Mouse (Mus musculus) adrenal gland, adult 8-10 months (tissue): ENCODE measurements at regions not wholly inside any gene's neighbourhood (a gene's known extent, or its start where the extent isn't known, plus 50 kb on each side); places are given as distances from the start of the nearest gene placed in this dataset.

Experiments used
- DNase-seq: peaks from one replicate; pipeline ENCODE4 v3.0.0; 2022

DNA sequence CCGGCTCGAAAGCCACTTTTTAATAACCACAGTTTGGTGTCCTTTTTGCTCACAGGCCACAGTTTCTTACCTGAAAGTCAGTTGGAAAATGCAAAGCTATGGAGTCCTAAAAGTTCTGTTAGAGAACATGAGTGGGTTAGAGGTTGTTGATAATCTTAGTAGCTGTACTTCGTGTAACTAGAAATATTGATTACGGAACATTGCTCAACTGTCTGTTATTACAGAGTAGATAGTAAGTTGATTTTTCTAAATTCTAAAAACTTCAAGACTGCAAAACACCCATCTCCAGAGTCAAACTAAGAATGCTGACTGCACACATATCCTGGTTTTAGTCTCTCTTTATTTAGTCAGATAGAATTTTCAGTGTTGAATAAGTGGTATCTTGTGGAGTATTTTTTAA lies 111.0 kb downstream of the Slc38a4 start:
- no peak for DNase-seq

- DNase-seq: no peak
Measured at GRCm38 (mm10) chr15:96942651-96943050, 113.1 kb downstream of the Slc38a4 start.

- no peak for DNase-seq
Measured at GRCm38 (mm10) chr15:96938406-96938805, 117.3 kb downstream of the Slc38a4 start.

GRCm38 (mm10) chr15:96937623-96938022 lies 118.1 kb downstream of the Slc38a4 start:
- no peak for DNase-seq

DNA sequence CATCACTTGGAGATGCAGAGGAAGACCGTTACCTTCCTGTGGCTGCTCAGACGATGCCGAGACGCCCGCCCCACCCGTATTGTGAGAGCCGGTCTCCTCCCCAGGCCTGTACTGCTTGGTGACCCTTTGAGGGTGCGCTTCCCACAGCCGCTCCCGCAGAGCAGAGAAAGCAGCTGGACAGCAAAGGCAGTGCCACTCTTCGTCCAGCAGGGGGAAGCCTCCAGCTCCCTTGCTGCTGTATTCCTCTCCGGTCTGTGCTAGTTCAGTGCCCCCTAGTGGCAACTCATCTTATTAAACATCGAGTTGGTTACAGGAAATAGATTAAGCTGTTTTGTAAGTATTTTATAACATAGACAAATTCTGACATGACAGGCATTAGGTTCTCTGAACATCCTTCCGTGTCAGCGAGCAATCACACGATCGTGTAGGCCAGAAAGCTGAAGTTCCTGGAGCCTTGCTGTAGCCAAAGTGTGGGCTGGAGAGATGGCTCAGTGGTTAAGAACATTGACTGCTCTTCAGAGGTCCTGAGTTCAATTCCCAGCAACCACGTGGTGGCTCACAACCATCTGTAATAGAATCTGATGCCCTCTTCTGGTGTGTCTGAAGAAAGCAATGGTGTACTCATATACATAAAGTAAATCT lies 118.9 kb downstream of the Slc38a4 start:
- peak; percentile 76 for DNase-seq

DNA sequence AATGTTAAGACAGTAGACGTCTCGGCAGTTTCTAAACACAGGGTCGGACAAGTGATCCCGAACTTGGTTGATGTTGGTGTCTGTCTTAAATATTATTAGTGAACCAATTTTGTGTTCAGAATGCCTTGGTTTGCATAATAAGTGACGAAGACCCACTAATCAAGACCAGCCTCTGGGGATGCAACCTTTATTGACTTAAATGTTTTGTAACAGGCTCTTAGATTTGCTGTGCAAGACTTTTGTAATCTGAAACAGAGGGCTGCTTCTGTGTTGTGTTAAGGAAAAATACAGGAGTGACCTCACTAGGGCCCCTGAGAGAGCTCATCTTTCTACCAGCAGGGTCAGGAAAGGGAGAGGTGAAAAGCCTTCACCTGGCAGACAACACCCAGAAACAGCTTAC lies 119.5 kb downstream of the Slc38a4 start:
- DNase-seq: no peak

DNA sequence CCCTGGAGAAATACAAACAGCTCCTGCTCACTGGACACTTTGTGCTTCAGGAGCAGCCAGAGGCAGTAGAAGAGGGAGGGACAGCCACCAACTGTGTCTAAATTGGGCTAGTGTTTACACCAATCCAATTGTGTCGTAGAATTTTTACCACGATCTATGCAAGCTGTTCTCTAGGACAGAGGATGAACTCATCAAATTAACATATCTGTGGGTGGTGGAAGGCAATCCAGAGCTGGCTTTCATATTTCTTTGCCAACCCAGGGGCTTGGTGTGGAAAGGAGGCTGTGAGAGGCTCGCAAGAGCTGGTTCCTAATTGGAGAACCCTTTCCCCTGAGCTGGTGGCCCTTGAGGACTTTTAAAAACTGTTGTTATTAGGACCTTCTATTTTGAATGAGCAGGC lies 122.3 kb downstream of the Slc38a4 start:
- DNase-seq: no peak

DNA sequence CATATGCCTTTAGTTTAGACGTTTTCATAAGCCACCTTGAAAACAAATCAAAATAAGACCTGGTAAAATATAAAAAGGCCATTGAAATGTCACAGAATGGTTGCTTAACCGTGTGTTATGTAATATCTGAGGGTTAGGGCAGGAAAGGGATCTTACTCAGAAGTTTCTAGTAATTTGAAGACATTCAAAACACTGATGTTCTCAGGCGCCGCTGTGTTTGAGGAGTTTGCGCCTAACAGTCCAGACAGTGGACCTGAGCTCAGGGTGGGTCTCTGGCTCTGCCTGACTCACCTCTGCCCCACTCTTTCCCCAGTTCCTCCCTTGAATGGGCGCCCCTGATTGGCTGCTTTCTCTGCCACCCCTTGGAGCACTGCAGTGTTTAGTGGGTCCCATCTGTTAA lies 125.2 kb downstream of the Slc38a4 start:
- no peak for DNase-seq

DNA sequence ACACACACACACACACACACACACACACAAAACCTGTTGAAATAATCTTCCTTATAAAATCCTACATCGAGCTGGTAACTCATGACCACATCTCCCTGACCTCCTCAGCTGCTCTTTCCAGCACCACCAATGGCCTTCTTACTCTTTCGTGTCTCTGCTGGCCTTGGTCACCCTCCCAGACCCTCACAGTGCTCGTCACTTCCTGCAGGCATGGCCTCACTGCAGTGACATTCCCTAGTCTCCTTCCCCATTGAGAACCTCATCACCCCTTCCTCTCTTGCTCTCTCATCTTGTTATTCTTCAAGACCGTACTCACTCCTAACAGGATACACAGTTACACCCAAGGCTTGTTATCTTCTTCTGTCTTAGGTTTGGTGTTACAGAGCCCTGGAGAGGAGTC lies 126.0 kb downstream of the Slc38a4 start:
- no peak for DNase-seq

GRCm38 (mm10) chr15:96928692-96929091 lies 127.1 kb downstream of the Slc38a4 start:
- DNase-seq: no peak

- DNase-seq: no peak
Measured at GRCm38 (mm10) chr15:96927674-96928073, 128.1 kb downstream of the Slc38a4 start.

DNA sequence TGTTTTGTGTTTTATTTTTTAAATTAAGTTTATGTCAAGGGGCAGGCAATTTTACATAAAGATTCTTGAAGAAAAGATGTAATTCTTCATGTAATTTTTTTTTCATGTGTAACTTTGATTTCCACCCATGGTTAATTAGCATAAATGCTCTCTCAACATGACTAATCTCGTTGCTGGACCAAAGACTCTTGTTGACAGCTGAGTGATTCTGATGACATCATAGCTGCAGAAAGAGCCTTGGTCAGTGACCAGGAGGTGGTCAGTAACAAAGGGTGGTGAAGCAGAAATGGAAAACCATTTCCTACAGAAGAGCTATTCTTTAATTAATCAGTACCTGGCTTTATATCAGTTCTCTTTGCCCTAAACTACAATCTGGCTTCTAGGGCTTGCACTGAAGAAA lies 129.1 kb downstream of the Slc38a4 start:
- DNase-seq: no peak

- no peak for DNase-seq
Measured at GRCm38 (mm10) chr15:96916586-96916985, 139.2 kb downstream of the Slc38a4 start.

GRCm38 (mm10) chr15:96915544-96915943 lies 140.2 kb downstream of the Slc38a4 start:
- DNase-seq: no peak

DNA sequence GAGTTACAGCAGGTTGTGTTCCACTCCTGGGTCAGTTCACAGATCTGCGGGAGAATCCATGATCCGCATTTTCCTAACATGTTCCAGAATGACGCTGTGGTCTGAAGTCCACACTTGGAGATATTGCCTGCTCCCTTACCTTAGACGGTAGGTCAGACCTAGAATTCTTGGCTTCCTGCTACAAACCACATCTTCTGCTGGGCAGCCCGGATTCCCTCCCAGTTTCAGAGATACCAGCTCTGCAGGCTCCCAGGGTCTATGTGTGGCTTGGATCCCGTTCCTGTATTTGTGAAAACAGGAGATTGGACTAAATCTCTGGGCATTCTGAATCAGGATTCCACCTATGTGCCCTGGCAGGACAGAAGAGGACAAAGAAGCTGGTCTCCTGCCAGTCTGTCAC lies 140.8 kb downstream of the Slc38a4 start:
- no peak for DNase-seq

DNA sequence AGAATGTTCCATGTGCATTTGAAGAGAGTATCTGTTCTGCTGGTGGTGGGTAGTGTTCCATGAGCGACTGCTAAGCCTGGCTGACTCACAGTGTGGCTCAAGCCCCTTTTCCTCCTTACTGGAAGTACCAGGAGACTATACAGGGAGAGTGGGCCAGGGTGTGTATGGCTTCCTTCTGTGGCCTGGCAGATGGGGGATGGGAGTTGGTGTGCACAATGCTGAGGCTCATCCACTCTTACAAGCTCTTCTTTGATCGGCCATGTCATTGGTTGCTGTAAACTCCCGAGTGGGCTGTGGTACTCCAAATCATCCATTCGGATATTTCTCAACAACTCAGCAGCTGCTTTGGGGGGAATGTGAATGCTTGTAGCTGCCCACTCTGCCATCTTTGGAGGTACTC lies 150.2 kb downstream of the Slc38a4 start:
- no peak for DNase-seq

- DNase-seq: no peak
Measured at GRCm38 (mm10) chr15:96903461-96903860, 152.3 kb downstream of the Slc38a4 start.

GRCm38 (mm10) chr15:96902781-96903180 lies 153.0 kb downstream of the Slc38a4 start:
- no peak for DNase-seq

DNA sequence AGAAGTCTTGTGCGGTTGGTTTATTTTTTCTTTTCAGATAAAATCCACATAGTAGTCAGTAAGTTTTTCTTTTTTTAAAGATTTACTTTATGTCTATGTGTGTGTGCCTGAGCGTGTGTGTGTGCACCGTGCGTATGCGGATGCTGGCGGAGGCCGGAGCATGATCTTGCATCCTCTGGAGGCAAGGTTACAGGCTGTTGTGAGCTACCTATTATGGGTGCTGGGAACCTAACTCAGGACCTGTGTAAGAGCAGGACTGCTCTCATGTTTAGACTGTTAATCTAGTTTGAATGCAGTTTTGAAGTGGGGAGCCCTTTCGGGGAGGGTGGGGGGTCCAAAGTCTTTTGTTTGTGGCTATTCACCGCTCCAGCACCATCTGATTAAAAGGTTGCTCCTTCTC lies 154.1 kb downstream of the Slc38a4 start:
- DNase-seq: no peak

DNA sequence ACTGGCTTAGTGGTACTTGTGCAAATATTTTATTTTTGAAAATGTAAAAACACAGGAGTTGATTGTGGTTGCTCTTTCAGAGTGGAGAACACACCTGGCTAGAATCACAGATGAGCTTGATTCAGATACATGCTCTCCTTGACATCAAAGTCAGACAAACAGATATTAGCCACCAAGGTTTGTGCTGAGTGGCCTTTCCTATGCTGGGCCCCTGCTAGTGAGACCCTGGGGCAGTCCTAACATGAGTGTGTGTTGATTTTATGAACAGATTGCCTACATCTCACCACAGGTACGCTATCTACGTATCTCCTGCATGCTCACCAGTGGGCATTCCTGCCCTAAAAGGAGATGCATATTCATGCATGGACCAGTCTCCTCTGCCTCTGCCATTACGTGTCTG lies 157.5 kb downstream of the Slc38a4 start:
- DNase-seq: no peak

DNA sequence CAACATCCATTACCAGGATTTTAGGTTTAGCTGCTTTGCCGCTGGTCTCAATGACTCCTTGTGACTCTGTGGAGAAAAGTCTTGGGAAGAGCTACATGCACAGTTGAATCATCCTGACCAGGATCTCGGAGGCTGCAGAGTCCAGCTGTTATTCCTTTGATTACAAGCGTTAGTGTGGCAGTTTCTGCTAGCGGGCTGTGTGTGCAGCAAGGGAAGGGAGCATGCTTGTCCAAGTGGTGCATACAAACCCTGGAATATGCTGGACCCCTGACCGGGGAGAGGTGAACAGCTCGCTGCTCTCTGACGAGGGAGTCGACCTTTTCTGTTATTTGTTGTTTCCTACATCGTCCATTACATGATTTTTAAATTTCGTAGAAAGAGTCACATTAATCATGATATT lies 170.9 kb downstream of the Slc38a4 start:
- DNase-seq: no peak

- no peak for DNase-seq
Measured at GRCm38 (mm10) chr15:96883754-96884153, 172.0 kb downstream of the Slc38a4 start.

DNA sequence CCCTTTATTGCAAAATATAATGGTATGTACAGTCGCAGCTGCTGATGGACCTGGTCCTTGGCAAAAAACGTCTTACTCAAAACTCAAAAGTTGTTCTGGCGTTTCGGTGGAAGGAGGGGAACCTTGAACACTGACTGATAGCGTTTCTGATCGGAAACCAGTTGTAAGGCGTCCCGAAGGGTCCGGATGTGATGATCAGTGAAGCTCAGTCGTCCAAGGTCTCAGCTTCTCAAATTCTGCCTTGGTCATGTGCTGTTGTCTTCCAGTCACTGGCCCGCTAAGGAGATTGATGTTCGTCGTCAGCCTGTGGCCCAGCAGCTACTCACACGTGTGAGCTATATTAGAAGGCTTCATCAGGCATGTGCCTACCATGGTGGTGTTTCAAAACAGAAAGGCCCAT lies 173.5 kb downstream of the Slc38a4 start:
- DNase-seq: no peak

DNA sequence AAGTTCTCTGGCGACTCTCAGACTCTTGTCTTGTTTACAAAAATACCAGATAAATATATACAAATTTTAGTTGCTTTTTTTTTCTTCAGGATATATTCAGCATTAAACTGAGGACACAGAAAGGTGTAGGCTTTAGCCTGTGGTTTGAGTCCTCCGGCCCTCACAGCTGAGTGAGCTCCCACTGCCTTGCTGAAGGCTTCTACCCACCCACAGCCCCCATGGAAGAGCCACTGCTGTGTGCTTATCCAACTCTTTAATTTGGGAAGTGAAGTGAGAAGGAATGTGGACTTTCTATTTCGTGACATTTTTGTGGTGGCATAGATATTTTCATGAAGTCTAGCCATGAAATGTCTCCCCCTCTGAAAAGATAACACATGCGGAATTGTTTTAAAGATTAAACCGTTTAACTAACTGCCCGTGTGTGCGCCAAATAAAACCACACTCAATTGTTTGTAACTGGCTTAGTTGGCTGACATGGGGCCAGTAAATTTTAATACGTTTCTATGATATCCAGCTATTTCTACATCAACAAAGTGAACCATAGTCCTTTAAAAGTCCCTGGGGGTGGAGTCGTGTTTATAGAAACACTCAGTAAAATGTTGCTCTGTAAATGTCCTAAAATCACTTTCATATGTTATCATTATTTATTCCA lies 174.1 kb downstream of the Slc38a4 start:
- no peak for DNase-seq

DNA sequence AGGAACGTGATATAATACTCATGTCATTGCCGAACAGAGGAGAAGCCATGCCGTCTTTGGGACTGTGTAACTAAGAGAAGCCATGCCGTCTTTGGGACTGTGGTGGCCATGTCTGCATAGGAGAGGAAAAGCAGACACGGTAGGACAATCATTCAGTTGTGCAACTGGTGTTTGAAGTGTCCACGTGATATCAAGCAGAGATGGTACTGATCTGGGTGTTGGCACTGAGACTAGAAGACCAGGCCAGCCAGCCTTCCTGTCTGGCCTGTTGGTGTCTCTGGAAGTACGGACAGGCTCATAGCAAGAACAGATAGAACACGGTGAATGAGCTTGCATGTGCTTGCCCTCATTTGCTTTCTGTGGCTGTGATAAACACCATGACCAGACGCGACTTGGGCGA lies 175.7 kb downstream of the Slc38a4 start:
- DNase-seq: no peak
